Mouse (Mus musculus) hindbrain, embryonic 10.5 days (tissue): Measurements from ENCODE around the gene Scn8a. TPM values are rescaled to one million over a fixed set of nuclear protein-coding genes. Genes with fewer than 3 reads are reported as not detected.

Source experiments
- DNase-seq: peaks from one replicate; pipeline ENCODE4 v3.0.0-alpha.2; 2017; ENCODE audit warnings: low spot score
- H3K27ac ChIP-seq: fragments of 300-500 bp; sonication (generic); 2 replicates; pipeline ENCODE4 v1.5.1; 2016; ENCODE audit warnings: mild to moderate bottlenecking, moderate library complexity
- H3K27me3 ChIP-seq: fragments of 300-500 bp; sonication (generic); 2 replicates; pipeline ENCODE4 v1.6.1; 2016; ENCODE audit warnings: mild to moderate bottlenecking; ENCODE audit not compliant: poor library complexity, insufficient read depth, severe bottlenecking
- H3K36me3 ChIP-seq: fragments of 300-500 bp; sonication (generic); 2 replicates; pipeline ENCODE4 v1.6.1; 2016; ENCODE audit warnings: mild to moderate bottlenecking, moderate library complexity
- H3K4me1 ChIP-seq: fragments of 300-500 bp; sonication (generic); replicated peaks from 2 replicates; pipeline ENCODE4 v1.6.1; 2016; ENCODE audit warnings: mild to moderate bottlenecking
- H3K4me3 ChIP-seq: fragments of 300-500 bp; sonication (generic); 2 replicates; pipeline ENCODE4 v1.5.1; 2016; ENCODE audit warnings: mild to moderate bottlenecking, moderate library complexity
- H3K9me3 ChIP-seq: fragments of 300-500 bp; sonication (generic); 2 replicates; pipeline ENCODE4 v1.6.1; 2016; ENCODE audit warnings: mild to moderate bottlenecking, moderate library complexity
- WGBS: fragments of 180-500 bp; shearing (Covaris S2); methylation state at CpG from one replicate; pipeline ENCODE4 v1.1.7; 2016; 5-methylcytosine and 5-hydroxymethylcytosine counted together
- polyA plus RNA-seq: library from polyadenylated mRNA; unstranded; fragments of >200 nt; fragmentation: Nextera tagmentation; extraction: Ambion mirVana; gene quantifications from 2 replicates; pipeline ENCODE4 v1.2.1, GENCODE M21; 2016

Gene Scn8a
- polyA plus RNA-seq, 1 experiment from 2014 or later, result 15.2 TPM

- Histone ChIP-seq H3K27ac (0 out of 2 replicates have a peak overlapping the region, but pooled peaks have one; percentile 69), H3K9me3 (no peaks in the 10 kb centered on the region), H3K27me3 (peaks cover 15% of the 10 kb centered on the region), H3K36me3 (peaks cover 20% of the 10 kb centered on the region; the same call in 1 of the 2 replicates), H3K4me1 (peaks cover 13% of the 10 kb centered on the region), H3K4me3 (no peak overlapping the region; the same call in 1 of the 2 replicates)
- no peak for DNase-seq
- 71% methylated on average over 7 of the region's 7 CpGs for WGBS
Measured at GRCm38 (mm10) chr15:101007236-101007635, 137.6 kb downstream of the Scn8a start.

DNA sequence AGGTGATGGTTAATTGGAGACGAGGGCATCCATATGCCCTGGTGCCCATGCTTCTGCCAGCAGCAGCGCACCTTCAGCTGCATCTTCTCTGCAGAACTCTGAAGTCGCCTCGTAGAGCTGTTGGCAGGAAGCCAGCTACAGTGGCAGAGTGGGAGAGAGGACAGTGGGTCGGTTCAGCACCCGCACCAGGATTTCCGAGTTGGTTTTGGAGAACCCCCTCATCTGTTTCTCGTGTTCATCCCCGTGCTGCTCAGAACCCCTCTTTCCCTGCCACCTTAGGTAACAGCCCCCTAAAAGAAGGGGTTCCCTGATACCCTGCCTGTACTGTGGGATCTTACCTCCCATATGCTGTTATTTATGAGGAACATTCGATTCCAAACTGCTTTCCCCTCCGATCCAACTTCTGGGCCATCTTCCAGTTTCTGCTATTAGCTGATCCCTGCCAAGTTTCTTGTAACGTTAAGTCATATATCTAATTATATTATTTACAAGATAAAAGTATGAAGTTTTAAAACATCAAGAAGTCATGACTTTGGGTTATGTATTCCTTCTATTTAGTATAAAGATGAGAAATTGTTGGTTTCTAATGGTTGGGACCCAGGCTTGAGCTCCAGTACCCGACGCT lies 138.8 kb downstream of the Scn8a start:
- Histone ChIP-seq H3K36me3 (peaks cover 20% of the 10 kb centered on the region), H3K27me3 (peaks cover 15% of the 10 kb centered on the region), H3K4me3 (no peak overlapping the region), H3K4me1 (peaks cover 13% of the 10 kb centered on the region), H3K9me3 (no peaks in the 10 kb centered on the region), H3K27ac (no peak overlapping the region)
- WGBS, result 94% methylated on average over 14 of the region's 14 CpGs
- no peak for DNase-seq

GRCm38 (mm10) chr15:101011352-101011751 lies 141.7 kb downstream of the Scn8a start:
- H3K4me3 ChIP-seq, result no peak overlapping the region
- 0 out of 2 replicates have a peak, but pooled peaks cover 6% of the 10 kb centered on the region for H3K27me3 ChIP-seq
- H3K27ac ChIP-seq, result no peak overlapping the region
- WGBS, result 82% methylated on average over 6 of the region's 6 CpGs
- peaks cover 12% of the 10 kb centered on the region for H3K4me1 ChIP-seq
- peaks cover 41% of the 10 kb centered on the region for H3K36me3 ChIP-seq
- no peak for DNase-seq
- no peaks in the 10 kb centered on the region for H3K9me3 ChIP-seq

- WGBS, result 69% methylated on average over 2 of the region's 2 CpGs
- H3K27me3 ChIP-seq, result no peaks in the 10 kb centered on the region
Measured at GRCm38 (mm10) chr15:101028960-101029359, 159.3 kb downstream of the Scn8a start.

DNA sequence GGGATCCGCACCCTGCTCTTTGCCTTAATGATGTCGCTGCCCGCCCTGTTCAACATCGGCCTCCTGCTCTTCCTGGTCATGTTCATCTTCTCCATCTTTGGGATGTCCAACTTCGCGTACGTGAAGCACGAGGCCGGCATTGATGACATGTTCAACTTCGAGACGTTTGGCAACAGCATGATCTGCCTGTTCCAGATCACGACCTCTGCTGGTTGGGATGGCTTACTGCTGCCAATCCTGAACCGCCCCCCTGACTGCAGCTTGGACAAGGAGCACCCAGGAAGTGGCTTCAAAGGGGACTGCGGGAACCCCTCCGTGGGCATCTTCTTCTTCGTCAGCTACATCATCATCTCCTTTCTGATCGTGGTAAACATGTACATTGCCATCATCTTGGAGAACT lies 170.0 kb downstream of the Scn8a start:
- no peaks in the 10 kb centered on the region for H3K9me3 ChIP-seq
- H3K36me3 ChIP-seq, result peaks cover 41% of the 10 kb centered on the region
- DNase-seq, result no peak
- peaks cover 19% of the 10 kb centered on the region for H3K4me1 ChIP-seq
- no peak overlapping the region for H3K27ac ChIP-seq
- peaks cover 63% of the 10 kb centered on the region for H3K27me3 ChIP-seq
- WGBS, result 46% methylated on average over 17 of the region's 17 CpGs
- no peak overlapping the region for H3K4me3 ChIP-seq

More at GRCm38 (mm10) chr15:101028960-101029359, 159.3 kb downstream of the Scn8a start:
- H3K27ac ChIP-seq, result no peak overlapping the region
- peaks cover 33% of the 10 kb centered on the region for H3K4me1 ChIP-seq
- peaks cover 10% of the 10 kb centered on the region for H3K36me3 ChIP-seq
- H3K9me3 ChIP-seq, result no peaks in the 10 kb centered on the region
- H3K4me3 ChIP-seq, result no peak overlapping the region
- no peak for DNase-seq

DNA sequence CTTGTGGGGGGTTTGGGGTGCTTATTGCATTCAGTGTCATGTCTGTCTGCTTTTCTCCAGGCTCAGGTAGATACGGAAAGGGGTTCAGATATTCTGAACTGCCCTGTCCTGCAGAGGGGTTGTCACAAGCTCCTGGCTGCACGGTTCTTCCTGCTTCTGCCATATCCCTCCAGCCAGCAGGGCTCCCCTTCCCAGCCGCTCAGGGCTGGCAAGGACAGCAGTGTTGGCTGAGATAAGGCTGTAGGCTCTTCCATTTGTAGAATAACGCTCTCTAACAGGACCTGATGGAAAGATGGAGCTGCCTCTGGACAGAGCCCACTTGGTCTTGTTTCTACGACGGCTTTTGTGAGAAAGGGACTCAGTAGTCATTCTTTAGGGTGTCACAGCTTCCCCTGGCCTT lies 172.3 kb downstream of the Scn8a start:
- no peak overlapping the region for H3K27ac ChIP-seq
- H3K27me3 ChIP-seq, result peaks cover 86% of the 10 kb centered on the region
- 67% methylated on average over 6 of the region's 6 CpGs for WGBS
- DNase-seq, result no peak
- no peaks in the 10 kb centered on the region for H3K9me3 ChIP-seq
- no peak overlapping the region for H3K4me3 ChIP-seq
- H3K36me3 ChIP-seq, result peaks cover 22% of the 10 kb centered on the region
- H3K4me1 ChIP-seq, result peaks cover 39% of the 10 kb centered on the region

DNA sequence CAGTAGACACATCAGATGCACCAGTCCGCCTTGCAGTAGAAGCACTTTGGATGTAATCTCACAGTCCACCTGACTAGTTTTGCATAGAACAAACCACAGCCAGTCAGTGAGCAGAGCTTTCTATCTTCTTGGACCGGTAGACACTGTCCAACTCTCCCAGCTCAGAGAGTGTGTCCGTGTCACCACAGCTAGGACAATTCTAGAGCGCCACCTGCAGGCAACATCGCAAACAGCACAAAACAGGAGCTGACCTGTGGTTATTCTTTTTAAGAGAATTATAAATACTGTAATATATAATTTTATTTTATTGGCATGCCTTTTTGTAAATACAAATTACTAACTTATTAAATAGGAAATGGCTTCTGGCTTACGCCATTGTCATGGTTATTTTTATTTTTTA lies 173.0 kb downstream of the Scn8a start:
- 28% methylated on average over 6 of the region's 6 CpGs for WGBS

DNA sequence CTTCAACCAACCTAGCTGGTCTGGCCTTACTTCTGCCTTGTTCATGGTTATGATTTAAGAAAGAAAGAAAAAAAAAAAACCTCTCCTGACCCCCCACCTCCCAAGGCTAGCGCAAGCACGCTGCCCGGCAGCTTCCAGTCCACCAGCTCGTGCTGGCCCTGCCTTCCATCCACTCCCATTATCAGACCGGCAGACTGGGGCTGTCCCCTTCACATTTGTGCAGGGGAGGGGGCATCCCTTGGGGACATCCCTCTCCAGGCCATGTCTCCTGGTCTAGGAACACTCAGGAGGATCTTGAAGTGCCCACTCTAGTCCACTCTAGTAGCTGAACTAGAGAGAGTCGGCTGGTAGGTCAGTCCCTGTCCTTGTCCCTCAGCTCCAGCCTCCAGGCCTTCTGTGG lies 174.9 kb downstream of the Scn8a start:
- H3K36me3 ChIP-seq, result peaks cover 22% of the 10 kb centered on the region
- no peaks in the 10 kb centered on the region for H3K9me3 ChIP-seq
- no peak for DNase-seq
- 39% methylated on average over 6 of the region's 6 CpGs for WGBS
- H3K4me1 ChIP-seq, result peaks cover 57% of the 10 kb centered on the region
- H3K4me3 ChIP-seq, result no peak overlapping the region
- H3K27me3 ChIP-seq, result peaks cover 93% of the 10 kb centered on the region
- no peak overlapping the region for H3K27ac ChIP-seq

More for the DNA sequence above, 173.0 kb downstream of the Scn8a start:
- peaks cover 46% of the 10 kb centered on the region for H3K4me1 ChIP-seq
- no peak overlapping the region for H3K27ac ChIP-seq
- peaks cover 22% of the 10 kb centered on the region for H3K36me3 ChIP-seq
- H3K9me3 ChIP-seq, result no peaks in the 10 kb centered on the region
- peak; percentile 75 for DNase-seq
- H3K4me3 ChIP-seq, result no peak overlapping the region
- H3K27me3 ChIP-seq, result peaks cover 92% of the 10 kb centered on the region

DNA sequence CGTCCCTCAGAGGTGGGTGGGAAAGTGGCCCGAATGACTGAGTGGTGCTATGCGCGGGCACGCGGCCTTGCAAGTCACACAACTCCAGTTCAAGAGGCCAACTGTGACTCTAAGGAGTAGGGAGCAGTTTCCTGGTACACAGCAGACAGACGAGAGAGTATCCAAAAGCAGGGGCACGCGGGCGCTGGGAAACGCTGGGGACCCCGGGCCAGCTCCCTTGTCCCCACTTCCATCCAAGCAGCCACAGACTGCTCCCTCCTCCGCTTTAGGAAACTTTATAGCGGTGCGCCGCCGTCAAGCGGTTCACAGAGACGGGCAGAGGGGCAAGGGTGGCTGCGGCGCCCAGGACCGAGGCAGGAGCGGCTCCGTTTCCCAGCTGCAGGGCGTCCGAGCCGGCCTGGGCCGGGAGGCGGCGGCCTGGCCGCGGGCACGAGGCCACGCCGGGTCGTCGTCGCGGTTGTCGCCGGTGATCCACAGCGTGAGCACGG lies 176.4 kb downstream of the Scn8a start:
- 1% methylated on average over 43 of the region's 43 CpGs for WGBS
- peaks cover 58% of the 10 kb centered on the region for H3K4me1 ChIP-seq
- H3K4me3 ChIP-seq, result peak overlapping the region; percentile 64
- peak; percentile 71 for DNase-seq
- H3K36me3 ChIP-seq, result peaks cover 22% of the 10 kb centered on the region
- peaks cover 92% of the 10 kb centered on the region for H3K27me3 ChIP-seq
- peak overlapping the region; percentile 86 for H3K27ac ChIP-seq
- H3K9me3 ChIP-seq, result no peaks in the 10 kb centered on the region

GRCm38 (mm10) chr15:101046527-101047193 lies 177.0 kb downstream of the Scn8a start:
- DNase-seq, result peak; percentile 72
- peaks cover 93% of the 10 kb centered on the region for H3K27me3 ChIP-seq
- peak overlapping the region; percentile 64 for H3K4me3 ChIP-seq
- peaks cover 63% of the 10 kb centered on the region for H3K4me1 ChIP-seq
- H3K9me3 ChIP-seq, result no peaks in the 10 kb centered on the region
- under 1% methylated on average over 77 of the region's 77 CpGs for WGBS
- H3K27ac ChIP-seq, result peak overlapping the region; percentile 86
- peaks cover 22% of the 10 kb centered on the region for H3K36me3 ChIP-seq

DNA sequence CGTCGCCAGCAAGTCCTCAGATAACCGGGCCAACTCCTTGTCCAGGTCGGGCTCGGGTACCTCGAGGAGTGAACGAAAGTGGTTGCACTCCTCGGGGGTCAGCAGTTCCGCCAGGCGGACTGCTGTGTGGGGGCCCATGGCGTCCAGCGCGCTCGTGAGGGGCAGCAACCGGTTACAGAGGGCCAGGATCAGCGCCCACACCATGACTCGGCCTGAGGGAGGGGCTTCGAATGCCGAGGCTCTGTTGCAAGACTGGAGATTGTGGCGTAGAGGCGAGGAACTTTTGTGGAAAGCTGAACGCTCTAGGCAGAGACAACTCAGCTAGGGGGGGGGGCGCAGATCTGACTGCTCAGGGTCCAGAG lies 177.5 kb downstream of the Scn8a start, which contains the start of gene Gm47841:
Gene Gm47841, minus strand, starts transcription at position 204 of the 362 bp plus-strand sequence.
- under 1% methylated on average over 22 of the region's 23 CpGs for WGBS
- Histone ChIP-seq H3K27ac (peak within 1 kb of the TSS; percentile 86), H3K4me1 (peaks cover 68% of the 10 kb centered on the region), H3K27me3 (peaks cover 93% of the 10 kb centered on the region), H3K4me3 (peak within 1 kb of the TSS; percentile 64), H3K36me3 (peaks cover 22% of the 10 kb centered on the region), H3K9me3 (no peaks in the 10 kb centered on the region)
- DNase-seq, result no peak

- no peak overlapping the region for H3K4me3 ChIP-seq
- H3K9me3 ChIP-seq, result no peaks in the 10 kb centered on the region
- H3K27ac ChIP-seq, result no peak overlapping the region
- peaks cover 35% of the 10 kb centered on the region for H3K36me3 ChIP-seq
- peaks cover 97% of the 10 kb centered on the region for H3K27me3 ChIP-seq
- WGBS, result 48% methylated on average over 5 of the region's 5 CpGs
- H3K4me1 ChIP-seq, result peaks cover 77% of the 10 kb centered on the region
- DNase-seq, result no peak
Measured at GRCm38 (mm10) chr15:101048338-101048896, 178.8 kb downstream of the Scn8a start.

- Histone ChIP-seq H3K27ac (peak overlapping the region; percentile 83), H3K9me3 (no peaks in the 10 kb centered on the region), H3K27me3 (peaks cover 93% of the 10 kb centered on the region), H3K4me1 (peaks cover 78% of the 10 kb centered on the region), H3K4me3 (0 out of 2 replicates have a peak overlapping the region, but pooled peaks have one; percentile 44), H3K36me3 (peaks cover 55% of the 10 kb centered on the region)
- peak; percentile 53 for DNase-seq
- WGBS, result 24% methylated on average over 10 of the region's 10 CpGs
Measured at GRCm38 (mm10) chr15:101051869-101052268, 182.2 kb downstream of the Scn8a start.
